Mouse (Mus musculus): ENCODE data around the gene Aifm1. TPM values are rescaled to one million over a fixed set of nuclear protein-coding genes. Genes with fewer than 3 reads are reported as not detected.

Gene Aifm1
- polyA plus RNA-seq, 2 experiments, result 41.1 to 57.3 TPM

DNA sequence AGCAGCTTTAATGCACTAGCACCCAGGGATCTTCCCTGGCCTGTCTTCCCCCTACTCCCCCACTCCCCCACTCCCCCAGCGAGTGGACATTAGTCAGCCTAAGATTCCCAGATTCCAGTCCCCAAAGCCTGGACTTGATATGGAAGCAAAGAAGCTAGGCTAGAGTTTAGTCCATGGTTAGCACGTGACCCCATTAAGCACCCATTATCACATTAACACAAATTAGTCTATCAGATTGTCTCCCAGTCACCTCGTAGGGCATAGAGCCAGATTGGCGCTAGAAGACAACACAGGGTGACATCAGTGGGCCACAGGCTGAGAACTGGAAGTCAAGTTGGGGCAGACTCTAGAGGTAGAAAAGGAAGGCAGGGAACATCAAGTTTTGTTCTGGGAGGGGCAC is 52.4 kb downstream of the Aifm1 start:
- ATAC-seq (ENCODE audit: low FRiP score, low read depth) (no peak), DNase-seq (ENCODE audit: low spot score) (no peak)
- no peaks in the 10 kb centered on the region for H3K27me3 ChIP-seq (ENCODE audit: control insufficient read depth, insufficient read depth, low read length)
- TF ChIP-seq POLR2A (IDR thresholded peaks at IDR 0.05; ENCODE audit: borderline replicate concordance, extremely low read depth, insufficient read depth, insufficient read length), result no peak
- WGBS, result 65% methylated on average over 4 of the region's 4 CpGs
- H3K4me2 ChIP-seq (replicated peaks; ENCODE audit: low read depth, low read length, severe bottlenecking), result no peak overlapping the region
- no peak overlapping the region for H3K27ac ChIP-seq (replicated peaks; ENCODE audit: low read depth, low read length)
- H3K4me3 ChIP-seq (replicated peaks; ENCODE audit: low read length), result no peak overlapping the region
- no peak overlapping the region for H3K9ac ChIP-seq (ENCODE audit: low read depth, low read length, severe bottlenecking)
- no peaks in the 10 kb centered on the region for H3K36me3 ChIP-seq (ENCODE audit: control insufficient read depth, insufficient read depth, low read length)
- no peaks in the 10 kb centered on the region for H3K4me1 ChIP-seq (ENCODE audit: control insufficient read depth, insufficient read depth, low read length)
- H3K9me3 ChIP-seq (ENCODE audit: control insufficient read depth, low read length), result no peaks in the 10 kb centered on the region

DNA sequence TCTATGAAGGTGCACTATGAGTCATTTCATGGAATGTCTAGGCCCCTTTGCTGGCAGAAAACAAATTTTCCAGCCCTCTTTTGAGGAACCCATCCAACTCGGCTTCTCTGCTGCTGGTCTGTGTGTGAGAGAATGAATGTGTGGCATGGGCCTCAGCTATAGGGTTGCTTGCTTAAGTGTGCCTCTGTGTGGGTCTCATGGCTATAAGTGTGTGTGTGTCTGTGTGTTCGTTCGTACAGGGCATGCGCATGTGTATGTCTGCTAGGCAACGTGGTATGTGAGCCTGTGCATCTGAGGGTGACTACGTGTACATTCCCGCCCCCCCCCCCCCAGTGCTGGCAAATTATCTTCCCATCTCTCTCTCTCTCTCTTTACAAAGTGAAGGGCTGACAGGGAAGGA is 52.9 kb downstream of the Aifm1 start:
- Histone ChIP-seq H3K9me3 (ENCODE audit: control insufficient read depth, low read length) (no peaks in the 10 kb centered on the region), H3K36me3 (ENCODE audit: control insufficient read depth, insufficient read depth, low read length) (no peaks in the 10 kb centered on the region), H3K4me2 (replicated peaks; ENCODE audit: low read depth, low read length, severe bottlenecking) (no peak overlapping the region), H3K9ac (ENCODE audit: low read depth, low read length, severe bottlenecking) (no peak overlapping the region), H3K4me3 (replicated peaks; ENCODE audit: low read length) (no peak overlapping the region), H3K27ac (replicated peaks; ENCODE audit: low read depth, low read length) (no peak overlapping the region), H3K27me3 (ENCODE audit: control insufficient read depth, insufficient read depth, low read length) (no peaks in the 10 kb centered on the region), H3K4me1 (ENCODE audit: control insufficient read depth, insufficient read depth, low read length) (no peaks in the 10 kb centered on the region)
- DNase-seq (ENCODE audit: low spot score), result no peak
- TF ChIP-seq POLR2A (IDR thresholded peaks at IDR 0.05; ENCODE audit: borderline replicate concordance, extremely low read depth, insufficient read depth, insufficient read length), result no peak
- no peak for ATAC-seq (ENCODE audit: low FRiP score, low read depth)
- 82% methylated on average over 7 of the region's 7 CpGs for WGBS

DNA sequence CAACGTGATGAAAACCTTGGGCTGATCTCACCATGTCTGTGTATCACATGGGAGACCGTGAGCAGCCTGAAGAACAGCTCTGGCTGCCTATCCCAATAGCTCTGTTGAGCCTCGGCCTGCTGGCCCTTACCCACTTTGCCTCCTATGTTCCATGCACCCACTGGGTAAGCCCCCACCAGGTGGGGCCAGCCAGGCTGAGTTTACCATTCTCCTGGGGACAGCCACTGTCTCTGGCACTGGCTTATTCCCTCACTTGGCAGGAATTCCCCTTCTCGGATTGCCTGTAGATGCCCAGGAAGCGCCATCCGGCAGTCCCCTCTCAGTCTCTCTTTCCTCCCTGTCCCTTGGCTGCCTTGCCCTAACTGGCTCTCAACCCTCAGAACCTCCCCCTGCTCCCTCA is 56.4 kb downstream of the Aifm1 start:
- Histone ChIP-seq H3K9ac (ENCODE audit: low read depth, low read length, severe bottlenecking) (no peak overlapping the region), H3K4me2 (replicated peaks; ENCODE audit: low read depth, low read length, severe bottlenecking) (no peak overlapping the region), H3K27ac (replicated peaks; ENCODE audit: low read depth, low read length) (no peak overlapping the region), H3K4me1 (ENCODE audit: control insufficient read depth, insufficient read depth, low read length) (no peaks in the 10 kb centered on the region), H3K9me3 (ENCODE audit: control insufficient read depth, low read length) (no peaks in the 10 kb centered on the region), H3K27me3 (ENCODE audit: control insufficient read depth, insufficient read depth, low read length) (no peaks in the 10 kb centered on the region), H3K36me3 (ENCODE audit: control insufficient read depth, insufficient read depth, low read length) (no peaks in the 10 kb centered on the region), H3K4me3 (replicated peaks; ENCODE audit: low read length) (no peak overlapping the region)
- 53% methylated on average over 6 of the region's 6 CpGs for WGBS
- no peak for TF ChIP-seq POLR2A (IDR thresholded peaks at IDR 0.05; ENCODE audit: borderline replicate concordance, extremely low read depth, insufficient read depth, insufficient read length)
- DNase-seq (ENCODE audit: low spot score) (no peak), ATAC-seq (ENCODE audit: low FRiP score, low read depth) (no peak)

DNA sequence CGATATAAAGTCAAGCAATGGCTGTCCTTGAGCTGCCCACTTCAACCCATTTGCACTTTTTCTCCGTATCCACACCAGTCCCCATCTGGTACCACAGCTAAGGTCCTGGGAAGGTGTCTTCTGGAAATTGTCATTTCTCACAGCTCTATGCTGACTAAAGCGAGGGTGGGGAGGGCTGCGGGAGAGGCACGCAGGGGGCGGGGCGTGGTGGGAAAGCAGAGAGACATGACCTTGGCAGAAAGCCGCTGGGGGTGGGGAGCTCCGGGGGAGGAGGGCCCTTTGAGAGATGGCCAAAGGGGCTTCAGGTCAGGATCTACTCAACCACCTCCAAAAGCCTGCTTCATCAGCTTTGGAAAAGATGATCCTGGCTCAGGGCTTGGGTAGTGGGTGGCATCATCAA is 58.3 kb downstream of the Aifm1 start:
- no peak for TF ChIP-seq POLR2A (IDR thresholded peaks at IDR 0.05; ENCODE audit: borderline replicate concordance, extremely low read depth, insufficient read depth, insufficient read length)
- no peak overlapping the region for H3K27ac ChIP-seq (replicated peaks; ENCODE audit: low read depth, low read length)
- H3K27me3 ChIP-seq (ENCODE audit: control insufficient read depth, insufficient read depth, low read length), result no peaks in the 10 kb centered on the region
- no peak overlapping the region for H3K4me3 ChIP-seq (replicated peaks; ENCODE audit: low read length)
- H3K36me3 ChIP-seq (ENCODE audit: control insufficient read depth, insufficient read depth, low read length), result no peaks in the 10 kb centered on the region
- no peak overlapping the region for H3K9ac ChIP-seq (ENCODE audit: low read depth, low read length, severe bottlenecking)
- no peak for ATAC-seq (ENCODE audit: low FRiP score, low read depth)
- peak overlapping the region; percentile 47 for H3K4me2 ChIP-seq (replicated peaks; ENCODE audit: low read depth, low read length, severe bottlenecking)
- no peaks in the 10 kb centered on the region for H3K9me3 ChIP-seq (ENCODE audit: control insufficient read depth, low read length)
- no peak for DNase-seq (ENCODE audit: low spot score)
- WGBS, result 46% methylated on average over 9 of the region's 9 CpGs
- no peaks in the 10 kb centered on the region for H3K4me1 ChIP-seq (ENCODE audit: control insufficient read depth, insufficient read depth, low read length)

DNA sequence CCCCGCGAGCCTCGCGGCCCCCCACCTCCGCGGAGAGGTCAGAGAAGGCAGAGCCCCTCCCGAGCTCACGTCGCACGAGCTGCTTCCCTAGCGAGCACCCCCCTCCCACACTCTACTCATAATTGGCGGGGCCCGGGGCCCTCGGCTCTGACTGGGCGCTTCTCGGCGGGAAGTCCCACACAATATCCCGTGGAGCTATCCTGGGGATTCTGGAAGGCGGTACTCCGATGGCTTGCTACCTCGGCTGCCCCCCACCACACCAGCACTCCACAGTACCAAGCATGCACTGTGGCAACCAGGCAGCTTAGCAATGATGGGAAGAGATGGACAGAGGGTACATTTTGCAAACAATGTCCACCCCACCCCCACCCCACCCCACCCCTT is 58.9 kb downstream of the Aifm1 start:
- Histone ChIP-seq H3K9me3 (ENCODE audit: control insufficient read depth, low read length) (no peaks in the 10 kb centered on the region), H3K27me3 (ENCODE audit: control insufficient read depth, insufficient read depth, low read length) (no peaks in the 10 kb centered on the region), H3K9ac (ENCODE audit: low read depth, low read length, severe bottlenecking) (peak overlapping the region; percentile 36; the same call in 1 of the 2 replicates), H3K36me3 (ENCODE audit: control insufficient read depth, insufficient read depth, low read length) (no peaks in the 10 kb centered on the region), H3K4me2 (replicated peaks; ENCODE audit: low read depth, low read length, severe bottlenecking) (peak overlapping the region; percentile 47), H3K4me3 (replicated peaks; ENCODE audit: low read length) (peak overlapping the region; percentile 49), H3K27ac (replicated peaks; ENCODE audit: low read depth, low read length) (no peak overlapping the region), H3K4me1 (ENCODE audit: control insufficient read depth, insufficient read depth, low read length) (no peaks in the 10 kb centered on the region)
- WGBS, result 24% methylated on average over 16 of the region's 21 CpGs
- peak; percentile 9 for DNase-seq (ENCODE audit: low spot score)
- TF ChIP-seq POLR2A (IDR thresholded peaks at IDR 0.05; ENCODE audit: borderline replicate concordance, extremely low read depth, insufficient read depth, insufficient read length), result no peak
- peak; percentile 41 for ATAC-seq (ENCODE audit: low FRiP score, low read depth)

Measured in limb, embryonic 14.5 days (tissue).